Mouse (Mus musculus): ENCODE measurements at regions not wholly inside any gene's neighbourhood (a gene's known extent, or its start where the extent isn't known, plus 50 kb on each side); places are given as distances from the start of the nearest gene placed in this dataset.

DNA sequence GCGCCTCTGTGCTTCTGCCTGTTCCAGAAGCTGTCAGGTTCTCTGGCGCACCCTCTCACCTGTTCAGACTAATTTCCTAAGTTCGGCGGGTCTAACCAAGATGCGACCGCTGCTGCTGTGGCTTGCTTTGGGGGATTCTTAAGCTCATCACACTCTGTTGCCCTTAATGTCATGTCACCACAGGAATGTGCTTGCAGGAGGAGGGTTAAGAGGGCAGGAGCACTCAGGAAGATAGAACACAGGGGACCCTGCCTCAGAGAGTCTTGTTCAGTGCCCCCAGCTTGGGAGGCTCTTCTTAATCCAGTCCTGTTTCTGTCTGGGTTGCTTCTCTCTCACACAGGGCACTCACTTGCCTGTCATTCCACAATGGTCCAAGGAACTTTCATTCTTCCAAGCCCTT lies 65.1 kb upstream of the Pcdh8 start:
- no peak for TF ChIP-seq CTCF (IDR thresholded peaks at IDR 0.05; ENCODE audit: low read depth)
- H3K4me1 ChIP-seq (replicated peaks; ENCODE audit: control insufficient read depth, insufficient read depth, low read length): no peaks in the 10 kb centered on the region
- ATAC-seq: no peak
- no peak overlapping the region for H3K4me3 ChIP-seq (ENCODE audit: low read depth, low read length)
- 89% methylated on average over 5 of the region's 6 CpGs for WGBS
- no peak overlapping the region for H3K27ac ChIP-seq (ENCODE audit: low read depth, low read length)
- H3K27me3 ChIP-seq (replicated peaks; ENCODE audit: control insufficient read depth, insufficient read depth, low read length): no peaks in the 10 kb centered on the region
- no peak overlapping the region for H3K4me2 ChIP-seq (replicated peaks; ENCODE audit: low read depth)
- no peaks in the 10 kb centered on the region for H3K9me3 ChIP-seq (ENCODE audit: control insufficient read depth)
- H3K9ac ChIP-seq (ENCODE audit: low read depth, low read length): no peak overlapping the region
- no peaks in the 10 kb centered on the region for H3K36me3 ChIP-seq (ENCODE audit: control insufficient read depth, insufficient read depth)

DNA sequence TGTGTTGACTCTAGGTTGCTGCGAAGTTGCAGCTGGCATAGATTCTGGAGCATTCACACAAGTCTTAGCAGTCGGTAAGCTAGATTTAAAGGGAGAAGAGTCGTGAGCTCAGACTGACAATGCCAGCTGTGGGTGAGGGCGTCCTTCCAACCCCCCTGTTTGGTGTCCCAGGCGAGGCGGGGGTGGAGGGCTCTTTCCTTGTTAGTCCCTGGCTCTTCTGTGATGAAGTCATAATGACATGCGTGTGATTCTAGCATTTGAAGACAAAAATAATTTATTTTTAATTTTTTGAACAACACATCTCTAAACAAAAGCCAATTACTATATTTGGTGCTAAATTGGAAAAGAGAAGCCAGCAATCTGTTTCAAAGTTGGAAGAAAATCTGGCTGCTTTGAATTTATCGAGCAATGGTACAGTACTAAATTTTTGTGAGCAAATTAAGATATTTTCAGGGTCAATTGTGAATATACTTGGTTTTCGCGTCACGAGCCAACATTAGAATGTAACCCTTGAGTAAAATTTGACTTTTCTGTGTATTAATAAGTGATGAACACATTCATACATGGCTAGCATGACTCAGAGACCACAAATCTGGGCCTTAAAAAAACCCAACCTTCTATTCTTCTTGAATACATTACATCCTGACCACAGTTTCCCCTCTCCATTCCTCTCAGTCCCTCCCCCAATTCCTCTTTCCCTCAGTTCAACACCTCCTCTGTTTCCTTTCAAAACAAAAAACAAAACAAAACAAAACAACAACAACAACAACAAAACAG lies 53.7 kb upstream of the Pcdh8 start:
- TF ChIP-seq CTCF (IDR thresholded peaks at IDR 0.05; ENCODE audit: low read depth): no peak
- no peak for ATAC-seq
- H3K4me1 ChIP-seq (replicated peaks; ENCODE audit: control insufficient read depth, insufficient read depth, low read length): no peaks in the 10 kb centered on the region
- WGBS: 85% methylated on average over 11 of the region's 11 CpGs
- no peaks in the 10 kb centered on the region for H3K27me3 ChIP-seq (replicated peaks; ENCODE audit: control insufficient read depth, insufficient read depth, low read length)
- no peak overlapping the region for H3K4me2 ChIP-seq (replicated peaks; ENCODE audit: low read depth)
- no peak overlapping the region for H3K4me3 ChIP-seq (ENCODE audit: low read depth, low read length)
- no peaks in the 10 kb centered on the region for H3K9me3 ChIP-seq (ENCODE audit: control insufficient read depth)
- no peak overlapping the region for H3K9ac ChIP-seq (ENCODE audit: low read depth, low read length)
- no peak overlapping the region for H3K27ac ChIP-seq (ENCODE audit: low read depth, low read length)
- no peaks in the 10 kb centered on the region for H3K36me3 ChIP-seq (ENCODE audit: control insufficient read depth, insufficient read depth)

DNA sequence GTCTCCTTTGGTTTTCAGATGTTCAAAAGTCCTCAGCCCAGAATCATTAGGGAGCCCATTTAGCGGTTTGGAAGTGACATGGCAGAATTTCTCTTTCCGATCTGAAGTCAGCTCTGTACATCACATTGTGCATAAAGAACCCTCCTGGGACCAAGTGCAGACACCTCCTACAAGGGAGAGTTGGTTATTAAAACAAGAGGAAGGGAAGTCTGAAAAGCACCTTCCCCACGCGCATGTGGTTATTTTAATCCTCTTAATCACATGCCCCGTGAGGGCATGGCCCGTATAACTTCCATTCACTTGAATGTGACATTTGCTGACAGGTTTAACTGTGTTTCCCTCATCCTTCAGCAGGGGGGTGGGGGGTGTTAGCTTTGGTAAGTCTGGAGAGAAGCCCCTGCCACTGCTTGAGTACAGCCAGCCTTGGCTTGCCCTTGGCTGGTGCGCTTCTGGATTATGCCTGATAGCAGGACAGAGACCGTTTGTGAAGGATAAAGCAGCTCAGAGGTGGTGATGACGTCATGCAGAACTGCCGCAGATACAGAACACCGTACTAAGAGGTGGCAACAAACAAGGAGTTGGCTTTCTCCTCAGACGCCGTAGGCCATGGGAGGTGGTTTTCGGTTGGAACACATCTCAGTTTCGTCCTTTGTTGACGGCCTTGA lies 51.5 kb upstream of the Pcdh8 start:
- 79% methylated on average over 16 of the region's 16 CpGs for WGBS
- H3K9ac ChIP-seq (ENCODE audit: low read depth, low read length): no peak overlapping the region
- no peak for ATAC-seq
- H3K9me3 ChIP-seq (ENCODE audit: control insufficient read depth): no peaks in the 10 kb centered on the region
- no peak overlapping the region for H3K27ac ChIP-seq (ENCODE audit: low read depth, low read length)
- no peak overlapping the region for H3K4me2 ChIP-seq (replicated peaks; ENCODE audit: low read depth)
- no peaks in the 10 kb centered on the region for H3K36me3 ChIP-seq (ENCODE audit: control insufficient read depth, insufficient read depth)
- H3K4me3 ChIP-seq (ENCODE audit: low read depth, low read length): no peak overlapping the region
- no peak for TF ChIP-seq CTCF (IDR thresholded peaks at IDR 0.05; ENCODE audit: low read depth)
- H3K27me3 ChIP-seq (replicated peaks; ENCODE audit: control insufficient read depth, insufficient read depth, low read length): no peaks in the 10 kb centered on the region
- H3K4me1 ChIP-seq (replicated peaks; ENCODE audit: control insufficient read depth, insufficient read depth, low read length): no peaks in the 10 kb centered on the region

DNA sequence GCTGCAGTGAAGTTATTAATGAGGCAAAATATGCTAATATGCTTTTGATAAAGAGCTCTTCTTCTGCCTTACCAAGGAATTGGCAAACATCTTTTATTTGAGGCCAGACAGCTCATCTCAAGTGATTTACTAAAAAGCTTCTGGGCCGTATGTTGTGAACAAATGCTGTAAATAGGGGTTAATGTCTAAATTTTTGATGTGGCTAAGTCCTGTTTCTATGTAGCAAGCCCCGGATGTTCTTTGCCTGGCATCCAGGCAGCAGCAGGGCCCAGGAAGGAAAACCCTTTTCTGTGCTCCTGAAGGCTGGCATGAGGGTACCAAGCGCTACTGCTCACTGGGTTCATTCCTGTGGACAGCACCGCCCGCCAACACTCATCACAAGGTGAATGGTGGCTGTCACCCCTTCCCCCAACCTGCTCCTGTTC lies 50.9 kb upstream of the Pcdh8 start:
- H3K9ac ChIP-seq (ENCODE audit: low read depth, low read length): no peak overlapping the region
- TF ChIP-seq CTCF (IDR thresholded peaks at IDR 0.05; ENCODE audit: low read depth): no peak
- no peaks in the 10 kb centered on the region for H3K4me1 ChIP-seq (replicated peaks; ENCODE audit: control insufficient read depth, insufficient read depth, low read length)
- ATAC-seq: no peak
- H3K27me3 ChIP-seq (replicated peaks; ENCODE audit: control insufficient read depth, insufficient read depth, low read length): no peaks in the 10 kb centered on the region
- no peak overlapping the region for H3K27ac ChIP-seq (ENCODE audit: low read depth, low read length)
- H3K4me2 ChIP-seq (replicated peaks; ENCODE audit: low read depth): no peak overlapping the region
- no peak overlapping the region for H3K4me3 ChIP-seq (ENCODE audit: low read depth, low read length)
- no peaks in the 10 kb centered on the region for H3K9me3 ChIP-seq (ENCODE audit: control insufficient read depth)
- 83% methylated on average over 5 of the region's 5 CpGs for WGBS
- H3K36me3 ChIP-seq (ENCODE audit: control insufficient read depth, insufficient read depth): no peaks in the 10 kb centered on the region

DNA sequence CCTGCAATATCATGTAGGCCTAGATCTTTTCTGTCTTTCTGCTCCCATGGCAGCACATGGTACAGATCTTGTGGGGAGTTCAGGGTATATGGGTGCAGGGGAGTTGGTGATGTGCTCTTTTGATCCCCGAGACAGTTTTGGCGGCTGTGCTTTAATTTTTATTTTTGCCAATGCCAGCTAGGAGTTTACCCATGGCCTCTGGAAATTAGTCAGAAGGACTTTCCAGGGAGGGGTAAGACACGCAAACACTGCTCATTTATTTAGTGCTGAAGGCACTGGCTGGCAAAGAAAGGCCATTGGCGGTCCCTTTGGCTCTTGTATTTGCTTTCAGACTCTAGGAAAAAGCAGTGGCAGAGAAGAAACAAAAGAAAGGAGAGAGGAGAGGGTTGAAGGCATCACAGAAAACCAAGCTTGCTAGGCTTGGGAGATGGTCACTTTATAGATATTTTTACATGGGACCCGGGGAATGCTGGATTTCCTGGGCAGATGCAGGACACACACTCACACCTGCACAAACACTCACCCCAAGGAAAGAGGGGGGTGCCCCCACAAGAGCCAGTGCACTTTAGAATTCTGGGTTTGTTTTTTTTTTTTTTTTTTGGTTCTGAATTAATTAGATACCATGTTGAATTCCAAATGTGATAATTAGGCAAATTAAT lies 50.4 kb upstream of the Pcdh8 start:
- no peak overlapping the region for H3K27ac ChIP-seq (ENCODE audit: low read depth, low read length)
- no peaks in the 10 kb centered on the region for H3K4me1 ChIP-seq (replicated peaks; ENCODE audit: control insufficient read depth, insufficient read depth, low read length)
- H3K4me2 ChIP-seq (replicated peaks; ENCODE audit: low read depth): no peak overlapping the region
- ATAC-seq: no peak
- no peaks in the 10 kb centered on the region for H3K27me3 ChIP-seq (replicated peaks; ENCODE audit: control insufficient read depth, insufficient read depth, low read length)
- H3K36me3 ChIP-seq (ENCODE audit: control insufficient read depth, insufficient read depth): no peaks in the 10 kb centered on the region
- 76% methylated on average over 5 of the region's 5 CpGs for WGBS
- H3K9ac ChIP-seq (ENCODE audit: low read depth, low read length): no peak overlapping the region
- H3K9me3 ChIP-seq (ENCODE audit: control insufficient read depth): no peaks in the 10 kb centered on the region
- TF ChIP-seq CTCF (IDR thresholded peaks at IDR 0.05; ENCODE audit: low read depth): no peak
- H3K4me3 ChIP-seq (ENCODE audit: low read depth, low read length): no peak overlapping the region
